Mouse (Mus musculus) liver, embryonic 12.5 days (tissue): ENCODE measurements around the gene Mfsd14a. TPM values are rescaled to one million over a fixed set of nuclear protein-coding genes. Genes with fewer than 3 reads are reported as not detected.
A peak's percentile ranks its signal among the peaks of the same experiment; 100 is the strongest.

Experiments used
- ATAC-seq: fragments of 200-750 bp; cut with Nextera tagmentation; 2 replicates; pipeline ENCODE4 v1.8.0; 2017; ENCODE audit warnings: moderate number of reproducible peaks, mild to moderate bottlenecking, moderate library complexity
- H3K27ac ChIP-seq: fragments of 300-500 bp; sonication (generic); 2 replicates; pipeline ENCODE4 v1.5.1; 2016; ENCODE audit warnings: mild to moderate bottlenecking
- H3K27me3 ChIP-seq: fragments of 300-500 bp; sonication (generic); replicated peaks from 2 replicates; pipeline ENCODE4 v1.6.1; 2016; ENCODE audit warnings: mild to moderate bottlenecking, moderate library complexity
- H3K36me3 ChIP-seq: fragments of 300-500 bp; sonication (generic); 2 replicates; pipeline ENCODE4 v1.6.1; 2016; ENCODE audit warnings: mild to moderate bottlenecking, moderate library complexity
- H3K4me1 ChIP-seq: fragments of 300-500 bp; sonication (generic); 2 replicates; pipeline ENCODE4 v1.6.1; 2016
- H3K4me2 ChIP-seq: fragments of 300-500 bp; sonication (generic); 2 replicates; pipeline ENCODE4 v1.6.1; 2016; ENCODE audit warnings: mild to moderate bottlenecking, moderate library complexity
- H3K4me3 ChIP-seq: fragments of 300-500 bp; sonication (generic); 2 replicates; pipeline ENCODE4 v1.5.1; 2016; ENCODE audit warnings: mild to moderate bottlenecking, moderate library complexity
- H3K9ac ChIP-seq: fragments of 300-500 bp; sonication (generic); 2 replicates; pipeline ENCODE4 v1.6.1; 2016; ENCODE audit warnings: mild to moderate bottlenecking, moderate library complexity
- H3K9me3 ChIP-seq: fragments of 300-500 bp; sonication (generic); replicated peaks from 2 replicates; pipeline ENCODE4 v1.6.1; 2016; ENCODE audit warnings: mild to moderate bottlenecking, moderate library complexity
- WGBS: fragments of 180-500 bp; shearing (Covaris S2); methylation state at CpG from one replicate; pipeline ENCODE4 v1.1.7; 2016; ENCODE audit not compliant: insufficient replicate concordance; 5-methylcytosine and 5-hydroxymethylcytosine counted together
- polyA plus RNA-seq: library from polyadenylated mRNA; unstranded; fragments of >200 nt; fragmentation: Nextera tagmentation; extraction: Ambion mirVana; gene quantifications from 2 replicates; pipeline ENCODE4 v1.2.1, GENCODE M21; 2016

Gene Mfsd14a
- polyA plus RNA-seq, 1 experiment from 2014 or later, result 53.1 TPM

- peaks cover 16% of the 10 kb centered on the region for H3K4me1 ChIP-seq
- no peaks in the 10 kb centered on the region for H3K27me3 ChIP-seq
- H3K27ac ChIP-seq, result no peak overlapping the region
- no peak overlapping the region for H3K9ac ChIP-seq
- H3K4me2 ChIP-seq, result no peak overlapping the region
- no peak overlapping the region for H3K4me3 ChIP-seq
- H3K9me3 ChIP-seq, result no peaks in the 10 kb centered on the region
- peaks cover 71% of the 10 kb centered on the region for H3K36me3 ChIP-seq
- no peak for ATAC-seq
- WGBS, result 81% methylated on average over 7 of the region's 7 CpGs
Measured at GRCm38 (mm10) chr3:116622641-116623040, 39.8 kb downstream of the Mfsd14a start.

GRCm38 (mm10) chr3:116620636-116621370, 41.7 kb downstream of the Mfsd14a start:
- ATAC-seq, result peak; percentile 92
- Histone ChIP-seq H3K9ac (no peak overlapping the region), H3K4me2 (no peak overlapping the region), H3K27me3 (no peaks in the 10 kb centered on the region), H3K27ac (peak overlapping the region; percentile 70; the same call in 1 of the 2 replicates), H3K4me1 (peaks cover 17% of the 10 kb centered on the region), H3K9me3 (no peaks in the 10 kb centered on the region), H3K36me3 (peaks cover 67% of the 10 kb centered on the region), H3K4me3 (no peak overlapping the region)
- 57% methylated on average over 7 of the region's 7 CpGs for WGBS

- Histone ChIP-seq H3K9ac (no peak overlapping the region), H3K27me3 (no peaks in the 10 kb centered on the region), H3K9me3 (no peaks in the 10 kb centered on the region), H3K4me1 (peaks cover 36% of the 10 kb centered on the region), H3K36me3 (peaks cover 86% of the 10 kb centered on the region), H3K4me2 (no peak overlapping the region), H3K4me3 (no peak overlapping the region), H3K27ac (no peak overlapping the region)
- 59% methylated on average over 6 of the region's 6 CpGs for WGBS
- ATAC-seq, result no peak
Measured at GRCm38 (mm10) chr3:116618855-116619254, 43.6 kb downstream of the Mfsd14a start.

GRCm38 (mm10) chr3:116615318-116616068, 47.0 kb downstream of the Mfsd14a start:
- no peak overlapping the region for H3K4me2 ChIP-seq
- H3K9me3 ChIP-seq, result no peaks in the 10 kb centered on the region
- WGBS, result 71% methylated on average over 8 of the region's 8 CpGs
- ATAC-seq, result no peak
- H3K4me1 ChIP-seq, result peaks cover 31% of the 10 kb centered on the region
- H3K4me3 ChIP-seq, result no peak overlapping the region
- no peak overlapping the region for H3K27ac ChIP-seq
- no peak overlapping the region for H3K9ac ChIP-seq
- H3K36me3 ChIP-seq, result peaks cover 79% of the 10 kb centered on the region
- no peaks in the 10 kb centered on the region for H3K27me3 ChIP-seq

GRCm38 (mm10) chr3:116614295-116614892, 48.1 kb downstream of the Mfsd14a start, which contains the start of gene Trmt13:
Gene Trmt13 (minus strand): TSS chr3:116614587.
- ATAC-seq, result peak; percentile 56; the same call in 1 of the 2 replicates
- Histone ChIP-seq H3K9ac (no peak within 1 kb of the TSS), H3K4me1 (peaks cover 25% of the 10 kb centered on the region), H3K27ac (no peak within 1 kb of the TSS), H3K9me3 (no peaks in the 10 kb centered on the region), H3K4me2 (no peak within 1 kb of the TSS), H3K4me3 (no peak within 1 kb of the TSS), H3K27me3 (no peaks in the 10 kb centered on the region), H3K36me3 (peaks cover 79% of the 10 kb centered on the region)
- 82% methylated on average over 10 of the region's 10 CpGs for WGBS

GRCm38 (mm10) chr3:116604570-116604969, 57.9 kb downstream of the Mfsd14a start:
- no peaks in the 10 kb centered on the region for H3K9me3 ChIP-seq
- H3K4me2 ChIP-seq, result no peak overlapping the region
- H3K36me3 ChIP-seq, result peaks cover 64% of the 10 kb centered on the region
- WGBS, result 84% methylated on average over 9 of the region's 9 CpGs
- no peak for ATAC-seq
- no peak overlapping the region for H3K4me3 ChIP-seq
- H3K27ac ChIP-seq, result no peak overlapping the region
- H3K27me3 ChIP-seq, result no peaks in the 10 kb centered on the region
- H3K9ac ChIP-seq, result no peak overlapping the region
- peaks cover 1% of the 10 kb centered on the region; the same call in 1 of the 2 replicates for H3K4me1 ChIP-seq

GRCm38 (mm10) chr3:116601781-116602180, 60.7 kb downstream of the Mfsd14a start:
- Histone ChIP-seq H3K4me2 (no peak overlapping the region), H3K4me3 (no peak overlapping the region), H3K27me3 (no peaks in the 10 kb centered on the region), H3K9ac (no peak overlapping the region), H3K36me3 (peaks cover 44% of the 10 kb centered on the region), H3K27ac (no peak overlapping the region), H3K9me3 (no peaks in the 10 kb centered on the region), H3K4me1 (peaks cover 26% of the 10 kb centered on the region; the same call in 1 of the 2 replicates)
- no peak for ATAC-seq
- WGBS, result 91% methylated on average over 5 of the region's 5 CpGs

- no peak overlapping the region for H3K4me2 ChIP-seq
- 69% methylated on average over 5 of the region's 5 CpGs for WGBS
- no peak for ATAC-seq
- H3K36me3 ChIP-seq, result peaks cover 37% of the 10 kb centered on the region
- no peaks in the 10 kb centered on the region for H3K9me3 ChIP-seq
- no peak overlapping the region for H3K9ac ChIP-seq
- no peaks in the 10 kb centered on the region for H3K27me3 ChIP-seq
- no peak overlapping the region for H3K4me3 ChIP-seq
- peaks cover 33% of the 10 kb centered on the region for H3K4me1 ChIP-seq
- no peak overlapping the region for H3K27ac ChIP-seq
Measured at GRCm38 (mm10) chr3:116601005-116601404, 61.5 kb downstream of the Mfsd14a start.

- no peak for ATAC-seq
- 80% methylated on average over 2 of the region's 2 CpGs for WGBS
- no peak overlapping the region for H3K9ac ChIP-seq
- H3K4me3 ChIP-seq, result no peak overlapping the region
- H3K4me2 ChIP-seq, result no peak overlapping the region
- H3K36me3 ChIP-seq, result peaks cover 29% of the 10 kb centered on the region
- H3K9me3 ChIP-seq, result no peaks in the 10 kb centered on the region
- H3K27ac ChIP-seq, result no peak overlapping the region
- H3K4me1 ChIP-seq, result peaks cover 36% of the 10 kb centered on the region
- H3K27me3 ChIP-seq, result no peaks in the 10 kb centered on the region
Measured at GRCm38 (mm10) chr3:116599705-116600104, 62.8 kb downstream of the Mfsd14a start.

- peak overlapping the region; percentile 86 for H3K9ac ChIP-seq
- 6% methylated on average over 10 of the region's 10 CpGs for WGBS
- H3K4me1 ChIP-seq, result peaks cover 45% of the 10 kb centered on the region
- no peak for ATAC-seq
- peaks cover 22% of the 10 kb centered on the region for H3K36me3 ChIP-seq
- no peaks in the 10 kb centered on the region for H3K9me3 ChIP-seq
- peak overlapping the region; percentile 88 for H3K4me3 ChIP-seq
- peak overlapping the region; percentile 75 for H3K4me2 ChIP-seq
- no peaks in the 10 kb centered on the region for H3K27me3 ChIP-seq
- peak overlapping the region; percentile 85 for H3K27ac ChIP-seq
Measured at GRCm38 (mm10) chr3:116595603-116595991, 66.9 kb downstream of the Mfsd14a start.

GRCm38 (mm10) chr3:116594728-116595602, 67.5 kb downstream of the Mfsd14a start, which contains the start of gene Sass6:
Gene Sass6 (plus strand): TSS chr3:116594982.
- ATAC-seq, result peak; percentile 93
- Histone ChIP-seq H3K4me1 (peaks cover 45% of the 10 kb centered on the region), H3K36me3 (peaks cover 28% of the 10 kb centered on the region), H3K27ac (peak within 1 kb of the TSS; percentile 85), H3K9ac (peak within 1 kb of the TSS; percentile 86), H3K4me3 (peak within 1 kb of the TSS; percentile 88), H3K4me2 (peak within 1 kb of the TSS; percentile 75), H3K9me3 (no peaks in the 10 kb centered on the region), H3K27me3 (no peaks in the 10 kb centered on the region)
- under 1% methylated on average over 65 of the region's 65 CpGs for WGBS
